Mouse (Mus musculus): ENCODE measurements around the gene Chn2.

The Chn2 gene

GRCm38 (mm10) chr6:54320236-54320635 is 280.9 kb downstream of the Chn2 start:
- POLR2A ChIA-PET = no interaction called here
- CTCF ChIA-PET = no interaction called here

GRCm38 (mm10) chr6:54325246-54325885 is 286.0 kb downstream of the Chn2 start, which contains the start of gene Prr15:
Gene Prr15, plus strand, starts transcription at chr6:54325835.
- ChIA-PET CTCF (interaction anchor here in 1 of 4 experiments (1.7 kb wide), 1 partner anchor 530 kb away, joined by 3 read pairs; no protein-coding TSS in a partner anchor), POLR2A (interaction anchor here in 1 of 4 experiments (1.4 to 1.7 kb wide), 2 partner anchors 9 to 16 kb away, joined by 3 to 5 read pairs; no protein-coding TSS in a partner anchor)

GRCm38 (mm10) chr6:54326671-54327625 is 287.6 kb downstream of the Chn2 start:
- POLR2A ChIA-PET = interaction anchor here in 1 of 4 experiments (0.6 to 1.7 kb wide), 3 partner anchors 10 to 492 kb away, joined by 3 to 5 read pairs (median 5); no protein-coding TSS in a partner anchor
- CTCF ChIA-PET = interaction anchor here in 2 of 4 experiments (0.6 to 1.7 kb wide), 5 partner anchors 41 to 1183 kb away, joined by 3 read pairs; no protein-coding TSS in a partner anchor

GRCm38 (mm10) chr6:54327626-54328003 is 288.3 kb downstream of the Chn2 start:
- POLR2A ChIA-PET = interaction anchor here in 2 of 4 experiments (0.6 to 0.7 kb wide), 2 partner anchors 334 to 493 kb away, joined by 3 to 5 read pairs; no protein-coding TSS in a partner anchor
- CTCF ChIA-PET = no interaction called here

- ChIA-PET POLR2A (interaction anchor here in 1 of 4 experiments (0.7 kb wide), 1 partner anchor 205 kb away, joined by 3 read pairs; no protein-coding TSS in a partner anchor), CTCF (interaction anchor here in 1 of 4 experiments (0.7 kb wide), 1 partner anchor 137 kb away, joined by 4 read pairs; no protein-coding TSS in a partner anchor)
Observed at GRCm38 (mm10) chr6:54328783-54329182, 289.4 kb downstream of the Chn2 start.

GRCm38 (mm10) chr6:54329598-54329997 is 290.2 kb downstream of the Chn2 start:
- POLR2A ChIA-PET = interaction anchor here in 1 of 4 experiments (0.7 kb wide), 2 partner anchors 130 to 206 kb away, joined by 3 read pairs; no protein-coding TSS in a partner anchor
- CTCF ChIA-PET = interaction anchor here in 1 of 4 experiments (0.7 kb wide), 1 partner anchor 136 kb away, joined by 4 read pairs; no protein-coding TSS in a partner anchor

- ChIA-PET CTCF (no interaction called here), POLR2A (no interaction called here)
Observed at GRCm38 (mm10) chr6:54330166-54330565, 290.8 kb downstream of the Chn2 start.

- CTCF ChIA-PET = no interaction called here
- POLR2A ChIA-PET = interaction anchor here in 2 of 4 experiments (0.6 kb wide), 2 partner anchors 9 to 131 kb away, joined by 3 read pairs; no protein-coding TSS in a partner anchor
Observed at GRCm38 (mm10) chr6:54331765-54332164, 292.4 kb downstream of the Chn2 start.

- POLR2A ChIA-PET = interaction anchor here in 1 of 4 experiments (0.6 kb wide), 1 partner anchor 130 kb away, joined by 3 read pairs; no protein-coding TSS in a partner anchor
- CTCF ChIA-PET = interaction anchor here in 1 of 4 experiments (0.6 kb wide), 1 partner anchor 210 kb away, joined by 3 read pairs; no protein-coding TSS in a partner anchor
Observed at GRCm38 (mm10) chr6:54332203-54332602, 292.8 kb downstream of the Chn2 start.

- CTCF ChIA-PET = interaction anchor here in 1 of 4 experiments (0.6 kb wide), 1 partner anchor 211 kb away, joined by 3 read pairs; no protein-coding TSS in a partner anchor
- POLR2A ChIA-PET = interaction anchor here in 1 of 4 experiments (0.5 kb wide), 1 partner anchor 20 kb away, joined by 5 read pairs; no protein-coding TSS in a partner anchor
Observed at GRCm38 (mm10) chr6:54333116-54333651, 293.8 kb downstream of the Chn2 start.

- ChIA-PET CTCF (interaction anchor here in 1 of 4 experiments (0.7 kb wide), 1 partner anchor 32 kb away, joined by 4 read pairs; no protein-coding TSS in a partner anchor), POLR2A (no interaction called here)
Observed at GRCm38 (mm10) chr6:54333652-54334396, 294.5 kb downstream of the Chn2 start.

GRCm38 (mm10) chr6:54337321-54337720 is 298.0 kb downstream of the Chn2 start:
- ChIA-PET POLR2A (no interaction called here), CTCF (interaction anchor here in 1 of 4 experiments (0.6 kb wide), 1 partner anchor 830 kb away, joined by 3 read pairs; no protein-coding TSS in a partner anchor)

- ChIA-PET POLR2A (interaction anchor here in 2 of 4 experiments (0.6 to 1.1 kb wide), 2 partner anchors 16 to 202 kb away, joined by 3 read pairs; no protein-coding TSS in a partner anchor), CTCF (no interaction called here)
Observed at GRCm38 (mm10) chr6:54341133-54341532, 301.8 kb downstream of the Chn2 start.

GRCm38 (mm10) chr6:54342223-54342622 is 302.9 kb downstream of the Chn2 start:
- POLR2A ChIA-PET = no interaction called here
- CTCF ChIA-PET = no interaction called here
